Mouse (Mus musculus): ENCODE results near the gene Papss2. TPM values are rescaled to one million over a fixed set of nuclear protein-coding genes. Genes with fewer than 3 reads are reported as not detected.
A peak's percentile ranks its signal among the peaks of the same experiment; 100 is the strongest.

Gene Papss2
- total RNA-seq (2021), result 1 to 10 TPM; 7.5 to 9.3 TPM

DNA sequence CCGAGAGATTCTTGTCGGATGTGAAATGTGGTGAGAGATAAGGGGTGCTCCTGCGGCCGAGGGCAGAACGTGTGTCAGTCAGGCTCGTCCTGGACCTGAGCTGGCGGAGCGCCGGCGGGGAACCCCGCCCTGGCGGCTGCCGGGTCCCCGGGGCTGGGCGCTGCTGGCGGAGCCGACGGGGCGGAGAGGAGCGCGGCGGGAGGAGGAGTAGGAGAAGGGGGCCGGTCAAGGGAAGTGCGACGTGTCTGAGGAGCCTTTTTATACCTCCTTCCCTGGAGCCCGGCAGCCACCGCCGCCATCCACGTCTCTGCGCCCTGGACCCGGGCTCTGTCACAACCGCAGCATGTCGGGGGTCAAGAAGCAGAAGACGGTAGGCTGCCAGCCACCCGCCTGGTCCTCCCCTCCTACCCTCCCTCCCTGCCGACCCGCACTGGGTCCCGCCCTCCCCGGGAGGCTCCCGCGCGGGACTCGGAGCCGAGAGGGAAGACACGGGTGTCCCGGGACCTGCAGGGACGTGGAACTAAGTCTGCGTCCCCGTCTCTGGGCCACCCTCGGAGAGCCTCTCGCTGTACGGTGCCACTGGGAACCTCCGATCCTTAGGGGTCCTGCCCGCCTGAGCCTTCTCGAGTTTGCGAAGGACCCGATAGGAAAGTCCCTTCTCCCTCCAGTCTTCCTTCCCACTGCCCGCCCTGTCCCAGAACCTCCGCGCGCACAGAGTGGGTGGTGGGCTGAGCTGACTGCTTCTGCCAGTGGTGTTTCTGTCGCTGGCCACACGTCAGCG is at the start of gene Papss2:
Papss2 (plus strand) TSS at position 285 of the 781 bp plus-strand sequence.
- intact Hi-C loops (cut with DNase I), result no loop called here
- DNase-seq (ENCODE audit: low spot score in 2 of 2), result peak in 1 of 2 experiments; percentile 16

GRCm38 (mm10) chr19:32547396-32547795 is 48.2 kb upstream of the Papss2 start:
- no peak for DNase-seq (ENCODE audit: low spot score in 2 of 2)
- intact Hi-C loops (cut with DNase I), result no loop called here

DNA sequence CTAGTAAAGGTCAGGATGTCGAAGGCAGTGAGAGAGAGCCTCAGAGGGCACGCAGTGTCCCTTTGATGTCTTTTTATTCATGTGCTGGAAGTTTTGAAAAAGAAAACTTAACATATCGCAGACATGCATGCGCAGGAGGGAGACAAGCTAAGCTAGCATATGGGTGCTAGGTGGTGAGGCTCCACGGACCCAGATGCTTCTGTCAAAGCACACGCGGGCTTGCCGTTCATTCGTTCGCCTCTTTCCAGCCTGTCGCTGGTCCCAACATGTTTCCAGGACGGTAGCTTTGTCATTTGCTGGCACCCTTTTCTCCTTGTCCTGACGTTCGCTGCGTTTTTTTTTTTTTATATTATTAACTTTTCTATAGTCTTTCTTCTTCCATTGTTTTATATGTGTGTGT is 47.4 kb upstream of the Papss2 start:
- peak in 1 of 2 experiments; percentile 20 for DNase-seq (ENCODE audit: low spot score in 2 of 2)
- intact Hi-C loops (cut with DNase I), result no loop called here

- intact Hi-C loops (cut with DNase I), result no loop called here
- no peak for DNase-seq (ENCODE audit: low spot score in 2 of 2)
Measured at GRCm38 (mm10) chr19:32550446-32550845, 45.1 kb upstream of the Papss2 start.

DNA sequence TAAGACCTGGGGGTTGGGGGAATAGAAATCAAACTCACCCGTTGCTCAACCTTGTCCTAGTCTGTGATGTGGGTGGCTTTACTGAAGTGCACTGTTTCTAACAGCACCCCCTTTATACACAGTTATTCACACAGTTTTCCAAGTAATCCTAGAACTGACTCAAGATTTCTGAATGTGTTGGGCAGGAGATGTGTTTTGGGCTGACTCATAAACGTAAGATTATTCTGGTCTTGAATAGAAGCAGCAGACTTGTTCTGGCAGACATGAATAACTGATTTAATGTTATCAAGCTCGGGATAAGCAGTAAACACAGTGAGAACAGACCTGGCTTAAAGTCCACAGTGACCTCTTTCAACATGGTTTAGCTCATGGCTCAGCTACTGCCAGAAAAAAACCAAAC is 44.1 kb upstream of the Papss2 start:
- DNase-seq (ENCODE audit: low spot score in 2 of 2), result peak in 1 of 2 experiments; percentile 54
- intact Hi-C loops (cut with DNase I), result no loop called here

- intact Hi-C loops (cut with DNase I), result no loop called here
- no peak for DNase-seq (ENCODE audit: low spot score in 2 of 2)
Measured at GRCm38 (mm10) chr19:32552106-32552505, 43.5 kb upstream of the Papss2 start.

DNA sequence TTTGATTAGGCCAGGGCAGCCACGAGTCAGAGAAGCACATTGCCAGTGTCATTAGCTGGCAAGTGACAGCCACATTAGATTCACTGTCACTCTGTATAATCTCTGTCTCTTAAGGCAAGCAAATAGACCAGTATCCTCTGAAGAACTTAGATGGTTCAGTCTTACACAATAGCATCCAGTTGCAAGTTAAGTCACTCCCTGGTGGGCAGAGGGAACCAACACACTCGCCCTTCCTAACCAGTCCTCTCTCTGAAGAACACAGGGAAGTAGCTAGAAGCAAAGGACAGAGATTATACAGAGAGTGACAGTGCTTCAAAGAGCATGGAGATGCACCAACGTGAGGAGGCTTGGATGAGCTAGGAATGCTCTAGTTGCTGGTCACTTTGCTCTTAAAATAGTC is 42.3 kb upstream of the Papss2 start:
- intact Hi-C loops (cut with DNase I), result no loop called here
- DNase-seq (ENCODE audit: low spot score in 2 of 2), result no peak

DNA sequence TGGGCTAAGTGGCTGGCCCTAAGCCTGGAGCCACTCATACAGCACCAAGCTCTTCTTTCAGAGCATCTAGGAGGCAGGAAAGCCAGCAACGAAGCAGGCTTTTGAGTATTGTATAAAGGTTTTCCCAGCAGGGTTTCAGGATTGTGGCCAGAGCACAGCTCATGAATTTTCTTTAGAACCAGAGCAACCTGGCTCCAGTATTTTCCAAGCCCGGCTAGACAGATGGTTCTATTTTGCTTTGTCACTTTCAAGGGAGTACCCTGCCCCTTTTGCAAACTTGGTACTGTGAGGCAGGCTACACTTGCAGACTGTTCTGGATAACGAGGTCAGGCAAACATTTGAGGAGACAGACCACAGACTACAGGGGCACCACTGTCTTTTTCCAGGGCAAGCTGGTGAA is 40.3 kb upstream of the Papss2 start:
- intact Hi-C loops (cut with DNase I), result no loop called here
- peak; percentile 3 to 8 for DNase-seq (ENCODE audit: low spot score in 2 of 2)

DNA sequence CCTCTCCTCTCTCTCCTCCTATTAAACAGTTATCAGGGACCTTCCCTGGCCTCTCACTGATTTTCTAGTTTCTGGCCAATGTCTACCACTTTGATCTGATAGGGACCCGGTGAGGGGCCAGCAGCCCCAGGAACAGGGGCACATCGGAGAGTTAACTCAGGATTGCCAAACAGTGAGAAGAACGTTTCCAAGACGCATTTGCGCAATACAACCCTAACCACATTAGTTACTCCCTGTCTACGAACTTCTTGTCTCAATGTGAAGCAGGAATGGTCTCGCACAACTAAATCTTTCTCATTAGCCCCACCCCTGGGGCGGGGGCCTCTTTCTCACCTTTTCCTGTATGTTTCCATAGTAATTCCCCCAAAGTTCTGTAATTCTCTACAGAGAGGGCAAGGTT is 28.6 kb upstream of the Papss2 start:
- intact Hi-C loops (cut with DNase I), result no loop called here
- no peak for DNase-seq (ENCODE audit: low spot score in 2 of 2)

DNA sequence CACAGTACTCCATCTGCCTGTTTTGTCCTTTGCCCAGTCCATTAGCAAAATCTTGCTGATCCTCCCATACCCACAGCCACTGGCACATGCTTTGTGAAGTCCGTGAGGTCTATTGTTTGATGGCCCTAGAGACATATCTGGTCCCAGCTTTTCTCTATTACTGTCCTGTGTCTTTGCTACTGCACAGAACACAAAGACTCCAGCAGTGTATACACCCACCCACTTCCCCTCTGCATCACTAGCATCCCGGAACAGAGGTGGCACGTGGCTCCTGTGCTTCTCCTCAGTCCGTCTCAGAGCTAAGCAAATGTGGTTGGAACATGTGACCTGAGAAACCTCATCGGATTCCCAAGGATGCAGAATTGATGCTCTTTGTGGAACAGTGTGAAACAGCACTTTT is 28.1 kb upstream of the Papss2 start:
- intact Hi-C loops (cut with DNase I), result no loop called here
- DNase-seq (ENCODE audit: low spot score in 2 of 2), result no peak

GRCm38 (mm10) chr19:32568470-32568869 is 27.1 kb upstream of the Papss2 start:
- intact Hi-C loops (cut with DNase I), result no loop called here
- no peak for DNase-seq (ENCODE audit: low spot score in 2 of 2)

- intact Hi-C loops (cut with DNase I), result no loop called here
- peak in 1 of 2 experiments; percentile 9 for DNase-seq (ENCODE audit: low spot score in 2 of 2)
Measured at GRCm38 (mm10) chr19:32568961-32569653, 26.5 kb upstream of the Papss2 start.

- no peak for DNase-seq (ENCODE audit: low spot score in 2 of 2)
- intact Hi-C loops (cut with DNase I), result no loop called here
Measured at GRCm38 (mm10) chr19:32569725-32570124, 25.9 kb upstream of the Papss2 start.

DNA sequence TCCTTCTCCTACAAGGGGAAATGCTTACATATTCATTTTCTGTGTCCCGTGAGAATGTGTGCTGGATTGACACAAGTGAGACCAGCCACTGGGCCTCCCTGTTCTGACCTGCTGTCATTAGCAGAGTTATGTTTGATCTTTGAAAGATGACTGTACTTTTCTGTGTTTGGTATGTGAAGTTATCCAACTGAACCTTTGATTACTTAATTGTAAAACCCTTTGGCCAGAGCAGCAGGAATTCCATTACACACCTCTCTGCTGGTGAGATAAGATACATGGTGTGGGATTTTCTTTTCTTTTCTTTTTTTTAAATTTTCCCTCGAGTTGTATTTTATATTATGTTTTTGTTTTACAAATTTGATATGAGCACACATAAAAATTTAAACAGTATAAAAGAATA is 23.4 kb upstream of the Papss2 start:
- intact Hi-C loops (cut with DNase I), result no loop called here

GRCm38 (mm10) chr19:32573259-32573658 is 22.3 kb upstream of the Papss2 start:
- no peak for DNase-seq (ENCODE audit: low spot score in 2 of 2)
- intact Hi-C loops (cut with DNase I), result no loop called here

More for the DNA sequence above, 23.4 kb upstream of the Papss2 start:
- DNase-seq (ENCODE audit: low spot score in 2 of 2), result no peak

GRCm38 (mm10) chr19:32574846-32575245 is 20.7 kb upstream of the Papss2 start:
- intact Hi-C loops (cut with DNase I), result no loop called here
- DNase-seq (ENCODE audit: low spot score in 2 of 2), result no peak

DNA sequence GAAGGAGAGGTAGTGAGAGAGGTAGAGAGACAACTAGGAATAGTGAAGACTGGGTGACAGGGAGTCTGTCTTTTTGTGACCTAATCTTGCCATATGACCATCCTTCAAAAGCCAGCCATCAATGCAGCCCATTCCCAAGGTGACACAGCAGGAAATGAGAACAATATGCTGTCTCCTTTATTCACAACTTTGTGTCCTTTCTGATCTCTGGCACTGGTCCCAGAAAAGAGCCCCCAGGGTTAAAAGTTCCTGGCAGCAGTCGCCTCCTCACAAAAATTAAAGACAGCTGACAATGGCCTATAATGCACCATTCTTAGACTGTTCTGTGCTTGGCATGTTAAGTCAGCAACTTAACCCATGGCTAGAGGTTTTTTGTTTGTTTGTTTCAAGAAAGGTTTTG is 17.8 kb upstream of the Papss2 start:
- intact Hi-C loops (cut with DNase I), result no loop called here

DNA sequence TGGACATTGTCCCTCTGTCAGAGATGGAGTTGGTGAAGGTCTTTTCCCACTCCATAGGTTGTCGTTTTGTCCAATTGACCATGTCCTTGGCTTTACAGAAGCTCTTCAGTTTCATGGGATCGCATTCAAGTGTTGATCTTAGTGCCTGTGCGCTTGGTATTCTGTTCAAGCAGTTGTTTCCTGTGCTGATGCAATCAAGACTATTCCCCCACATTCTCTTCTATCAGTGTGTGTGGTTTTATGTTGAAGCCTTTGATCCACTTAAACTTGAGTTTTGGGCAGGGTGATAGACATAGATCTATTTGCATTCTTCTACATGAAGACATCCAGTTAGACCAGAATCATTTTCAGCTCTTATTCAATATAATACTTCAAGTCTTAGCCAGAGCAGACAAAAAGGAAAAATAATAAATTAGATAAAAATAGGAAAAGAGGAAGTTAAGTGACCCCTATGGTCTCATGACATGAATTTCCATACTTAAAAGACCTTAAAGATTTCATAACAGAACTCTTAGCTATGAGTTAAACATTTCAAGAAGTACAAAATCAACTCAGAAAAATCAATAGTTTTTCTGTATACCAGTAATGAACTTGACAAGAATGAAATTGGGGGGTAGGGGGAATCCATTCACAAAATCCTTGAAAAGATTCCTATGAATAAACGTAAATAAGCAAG is 12.4 kb upstream of the Papss2 start:
- DNase-seq (ENCODE audit: low spot score in 2 of 2), result no peak
- intact Hi-C loops (cut with DNase I), result no loop called here

More for the DNA sequence above, 17.8 kb upstream of the Papss2 start:
- DNase-seq (ENCODE audit: low spot score in 2 of 2), result no peak

DNA sequence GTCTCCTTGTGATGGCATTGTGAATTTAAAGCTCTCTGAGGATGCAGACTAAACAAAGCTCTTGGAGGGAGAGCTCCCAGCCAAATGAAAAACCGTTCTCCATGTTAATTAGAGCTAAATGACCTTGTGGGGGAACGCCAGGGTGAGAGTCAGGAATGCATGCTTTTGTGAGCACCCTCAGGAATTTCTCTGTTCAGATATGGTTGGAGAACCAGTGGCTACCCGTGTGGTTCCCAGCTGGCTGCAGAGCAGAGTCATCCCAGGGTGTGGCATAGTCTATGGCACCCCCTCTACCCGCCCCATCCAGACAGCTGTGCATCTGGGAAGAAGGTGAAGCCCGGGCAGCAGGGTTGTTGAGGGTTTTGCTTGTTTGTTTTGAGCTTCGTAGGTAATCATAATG is 7.9 kb upstream of the Papss2 start:
- no peak for DNase-seq (ENCODE audit: low spot score in 2 of 2)

DNA sequence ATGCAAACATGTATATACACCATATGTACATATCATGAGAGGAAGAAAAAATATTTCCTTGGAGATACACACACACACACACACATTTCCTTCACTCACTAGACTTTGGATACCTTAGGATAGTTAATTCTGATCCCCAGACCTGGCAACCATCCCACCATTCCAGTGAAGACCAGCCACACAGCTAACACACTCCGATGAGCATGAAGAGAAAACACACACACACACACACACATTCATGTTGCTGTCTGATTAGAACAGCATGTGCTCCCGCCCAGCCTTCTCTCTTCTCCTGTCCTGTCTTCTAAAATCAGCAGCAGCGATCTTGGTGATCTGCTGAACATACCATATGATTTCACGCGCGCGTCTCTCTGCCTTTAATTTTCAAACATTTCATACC is 2.8 kb upstream of the Papss2 start:
- no peak for DNase-seq (ENCODE audit: low spot score in 2 of 2)
- intact Hi-C loops (cut with DNase I), result no loop called here

More for the DNA sequence above, 7.9 kb upstream of the Papss2 start:
- intact Hi-C loops (cut with DNase I), result no loop called here

DNA sequence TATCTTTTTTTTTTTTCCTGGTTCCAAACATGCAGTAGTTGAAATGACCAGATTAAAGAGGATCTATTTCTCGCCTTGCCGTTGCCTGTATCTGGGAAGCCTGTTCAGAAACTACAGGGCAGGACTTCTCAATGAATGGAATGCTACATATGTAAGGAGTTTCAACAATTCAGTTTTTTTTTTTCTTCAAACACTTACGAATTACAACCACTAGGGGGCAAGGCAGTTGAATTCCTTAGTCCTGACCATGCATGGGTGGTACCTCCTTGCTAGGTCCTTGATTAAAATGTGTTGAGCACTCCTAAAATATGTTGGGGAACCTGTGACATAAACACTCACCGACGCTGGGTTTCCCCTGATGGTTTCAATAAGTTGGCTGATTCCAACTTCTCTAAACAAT is 1.7 kb upstream of the Papss2 start:
- no peak for DNase-seq (ENCODE audit: low spot score in 2 of 2)
- intact Hi-C loops (cut with DNase I), result no loop called here

Measured in left cerebral cortex, postnatal 25 days (tissue).